Mouse (Mus musculus) neural tube, postnatal 0 days (tissue): Measurements from ENCODE around the gene Abcg5. TPM values are rescaled to one million over a fixed set of nuclear protein-coding genes. Genes with fewer than 3 reads are reported as not detected.

Source experiments
- polyA plus RNA-seq: library from polyadenylated mRNA; unstranded; fragments of >200 nt; fragmentation: Nextera tagmentation; extraction: Ambion mirVana; gene quantifications from 2 replicates; pipeline ENCODE4 v1.2.1, GENCODE M21; 2015

Gene Abcg5
- polyA plus RNA-seq, result 1.0 and 1.6 TPM in 2 replicates

DNA sequence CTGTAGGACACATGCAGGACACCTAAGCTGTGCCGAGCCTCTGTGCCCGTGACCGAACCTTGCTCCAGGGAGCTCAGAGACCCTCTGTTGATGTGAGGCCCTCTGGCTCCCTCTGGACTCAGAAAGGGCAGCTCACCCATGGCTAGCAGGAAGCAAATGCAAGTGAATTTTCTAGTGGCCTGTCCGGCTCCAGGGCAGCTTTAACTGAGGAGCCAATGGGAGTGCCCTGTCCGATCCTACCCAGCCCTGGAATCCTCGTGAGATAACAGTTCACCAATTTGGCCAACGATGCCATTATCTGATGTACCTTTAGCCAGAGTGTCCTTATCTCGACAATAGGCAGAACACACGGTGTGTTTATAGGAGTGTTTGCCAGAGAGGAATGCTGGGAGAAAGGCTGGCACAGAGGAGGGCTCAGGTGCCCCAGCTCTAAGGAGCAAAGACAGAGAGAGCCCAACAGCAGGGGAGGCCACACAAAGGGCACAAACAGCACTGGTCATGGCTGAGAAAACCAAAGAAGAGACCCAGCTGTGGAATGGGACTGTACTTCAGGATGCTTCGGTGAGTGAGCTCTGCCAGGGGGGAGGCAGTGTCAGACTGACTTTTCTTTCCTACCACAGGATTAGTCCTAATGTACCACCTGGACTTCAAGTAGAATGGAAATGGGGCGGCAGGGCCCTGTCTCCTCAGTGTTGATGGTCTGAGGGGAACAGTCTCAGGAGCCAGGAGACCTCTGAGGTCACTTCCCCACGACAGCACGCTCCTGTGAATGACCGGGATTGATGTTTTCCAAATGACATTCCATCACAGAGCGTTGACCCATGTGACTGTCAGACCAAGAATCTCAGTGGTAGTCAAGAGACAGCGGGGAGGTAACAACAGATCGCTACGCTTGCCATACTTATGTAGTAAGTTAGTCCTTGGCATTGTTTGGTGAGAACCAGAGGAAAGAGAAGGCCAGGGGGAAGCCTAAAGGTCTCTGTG is at the start of gene Abcg5:
Gene Abcg5, minus strand, starts transcription at position 278 of the 984 bp plus-strand sequence.

DNA sequence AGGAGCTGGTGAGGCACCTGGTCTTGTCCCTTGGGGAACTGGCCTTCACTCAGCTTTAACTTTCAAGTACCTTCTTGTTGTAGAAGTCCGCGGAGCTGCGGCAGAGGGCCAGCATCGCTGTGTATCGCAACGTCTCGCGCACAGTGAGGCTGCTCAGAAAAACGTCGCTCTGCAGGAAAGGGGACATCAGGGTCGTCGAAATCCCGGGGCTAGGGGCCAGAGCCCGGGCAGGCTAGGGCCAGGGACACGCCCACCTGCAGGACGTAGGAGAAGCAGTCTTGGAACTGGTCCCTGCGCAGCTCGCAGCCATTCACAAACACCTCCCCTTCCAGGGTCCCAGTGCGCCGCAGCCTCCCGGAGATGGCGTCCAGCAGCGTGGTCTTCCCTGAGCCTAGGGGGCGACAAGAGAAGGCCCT is 6.9 kb downstream of the Abcg5 start, which contains the start of gene Abcg8:
Gene Abcg8, plus strand, starts transcription at position 352 of the 416 bp plus-strand sequence.

GRCm38 (mm10) chr17:84626276-84626856 is 56.4 kb downstream of the Abcg5 start, which contains the start of gene Dync2li1:
Gene Dync2li1, plus strand, starts transcription at chr17:84626496.

Other genes starting within 250 kb of the Abcg5 start
- gene Thada, start 216.8 kb downstream of the Abcg5 start, polyA plus RNA-seq, result 3.3 and 3.4 TPM in 2 replicates
- gene Plekhh2, start 171.1 kb downstream of the Abcg5 start, polyA plus RNA-seq, result 1.1 and 1.4 TPM in 2 replicates
- gene Dync2li1, start 56.5 kb downstream of the Abcg5 start, polyA plus RNA-seq, result 29.8 and 31.2 TPM in 2 replicates
- 0.12 TPM in 1 of 2 replicates, not detected in the other for gene Abcg8, start 6.7 kb downstream of the Abcg5 start, polyA plus RNA-seq
- 35.2 and 37.5 TPM in 2 replicates for gene Lrpprc, start 107.8 kb upstream of the Abcg5 start, polyA plus RNA-seq